Mouse (Mus musculus) gastrocnemius, adult 8-10 months (tissue): Measurements from ENCODE around the gene Eno2. TPM values are rescaled to one million over a fixed set of nuclear protein-coding genes. Genes with fewer than 3 reads are reported as not detected.
"Not testable (repeated sequence)": the region's sequence is repeated elsewhere in the genome, so short reads cannot be mapped to it uniquely, and the experiment has no call there.

Source experiments
- DNase-seq, 2 experiments: peaks; one replicate each; pipeline ENCODE4 v3.0.0; 2022; ENCODE audit warnings: low spot score in 2 of 2
- total RNA-seq, 4 experiments: library from RNA; stranded (reverse); gene quantifications; 2 replicates each; pipeline ENCODE4 v1.2.4; 2022

The Eno2 gene
- total RNA-seq, result 1 to 10 TPM in 3 of 4 experiments, under 1 TPM in 1; 0.75 to 1.4 (median 1.1) TPM

- DNase-seq, result no peak
Measured at GRCm38 (mm10) chr6:124769101-124769765, at the start of gene Eno2. Gene Eno2, minus strand, starts transcription at chr6:124769673.

GRCm38 (mm10) chr6:124817971-124818370 is 48.5 kb upstream of the Eno2 start:
- no peak for DNase-seq

GRCm38 (mm10) chr6:124817563-124817962 is 48.1 kb upstream of the Eno2 start:
- DNase-seq, result no peak

GRCm38 (mm10) chr6:124817125-124817524 is 47.7 kb upstream of the Eno2 start:
- no peak for DNase-seq

- DNase-seq, result no peak
Measured at GRCm38 (mm10) chr6:124816611-124817010, 47.1 kb upstream of the Eno2 start.

- no peak for DNase-seq
Measured at GRCm38 (mm10) chr6:124814858-124815774, 45.6 kb upstream of the Eno2 start.

GRCm38 (mm10) chr6:124814448-124814847 is 45.0 kb upstream of the Eno2 start:
- no peak for DNase-seq

GRCm38 (mm10) chr6:124813933-124814332 is 44.5 kb upstream of the Eno2 start, which contains the start of gene Tpi1:
Gene Tpi1, minus strand, starts transcription at chr6:124814296.
- DNase-seq, result peak; percentile 89

GRCm38 (mm10) chr6:124813496-124813895 is 44.0 kb upstream of the Eno2 start:
- peak; percentile 63 to 76 for DNase-seq

GRCm38 (mm10) chr6:124812848-124813247 is 43.4 kb upstream of the Eno2 start:
- DNase-seq, result peak; percentile 51 to 67

GRCm38 (mm10) chr6:124811701-124812560 is 42.5 kb upstream of the Eno2 start:
- DNase-seq, result no peak

- no peak for DNase-seq
Measured at GRCm38 (mm10) chr6:124811403-124811665, 41.9 kb upstream of the Eno2 start.

- not testable (repeated sequence) for DNase-seq
Measured at GRCm38 (mm10) chr6:124810566-124811402, 41.3 kb upstream of the Eno2 start.

- peak in 1 of 2 experiments; percentile 40 for DNase-seq
Measured at GRCm38 (mm10) chr6:124809775-124810538, 40.5 kb upstream of the Eno2 start.

GRCm38 (mm10) chr6:124809052-124809774 is 39.7 kb upstream of the Eno2 start:
- peak; percentile 81 to 85 for DNase-seq

GRCm38 (mm10) chr6:124808358-124809012 is 39.0 kb upstream of the Eno2 start, which contains the start of gene Spsb2:
Gene Spsb2, plus strand, starts transcription at chr6:124808661.
- DNase-seq, result peak; percentile 59 to 69

- no peak for DNase-seq
Measured at GRCm38 (mm10) chr6:124807986-124808357, 38.5 kb upstream of the Eno2 start.

GRCm38 (mm10) chr6:124807366-124807765 is 37.9 kb upstream of the Eno2 start:
- no peak for DNase-seq
